In the genomic region with DNA sequence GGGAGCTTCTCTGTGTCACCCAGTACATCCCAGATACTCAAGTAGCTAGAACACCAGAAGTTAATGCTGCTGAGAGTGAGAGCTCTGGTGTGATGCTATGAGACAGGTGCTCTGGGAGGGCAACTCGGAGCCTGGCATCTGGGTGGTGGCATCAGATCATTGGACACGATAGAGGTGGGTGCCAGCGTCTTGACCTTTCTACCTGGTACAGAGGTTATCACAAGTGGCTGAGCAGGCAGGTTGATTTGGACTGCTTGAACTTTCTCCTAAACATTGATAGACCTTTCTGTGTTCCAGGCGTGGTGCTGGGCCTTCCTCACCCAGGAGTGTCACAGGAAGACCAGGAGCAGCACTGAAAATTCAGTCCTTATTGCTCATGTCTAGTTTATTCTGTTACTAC, we compare ENCODE assay signal across 31 mouse cellular contexts.
"Had no signal": no experiment of that assay in that cellular context is flagged by ENCODE, and none has a peak within 500 bp of the region (broad histone marks: within the 10 kb centered on the region; RNA-seq: fewer than 3 reads in every experiment).

No protein-coding gene starts in this region.

- H3K9ac ChIP-seq: limb, embryonic 12.5 days; limb, embryonic 13.5 days; limb, embryonic 15.5 days; liver, embryonic 12.5 days; liver, embryonic 13.5 days; liver, embryonic 14.5 days; liver, embryonic 15.5 days; liver, postnatal 0 days; lung, embryonic 14.5 days; lung, embryonic 15.5 days; midbrain, embryonic 12.5 days; midbrain, embryonic 13.5 days; midbrain, embryonic 15.5 days; neural tube, embryonic 12.5 days had no signal

- H3K4me3 ChIP-seq: limb, embryonic 10.5 days; limb, embryonic 12.5 days; limb, embryonic 13.5 days; limb, embryonic 15.5 days; liver, embryonic 12.5 days; liver, embryonic 13.5 days; liver, embryonic 15.5 days; lung, embryonic 15.5 days; megakaryocyte, embryonic 14.5 days; midbrain, embryonic 10.5 days; midbrain, embryonic 12.5 days; midbrain, embryonic 13.5 days; midbrain, embryonic 15.5 days; myocyte; neural tube, embryonic 12.5 days had no signal

- H3K27me3 ChIP-seq: limb, embryonic 12.5 days; limb, embryonic 13.5 days; limb, embryonic 15.5 days; liver, embryonic 12.5 days; liver, embryonic 13.5 days; liver, embryonic 15.5 days; lung, embryonic 15.5 days; megakaryocyte, embryonic 14.5 days; midbrain, embryonic 12.5 days; midbrain, embryonic 13.5 days; midbrain, embryonic 15.5 days; neural tube, embryonic 12.5 days had no signal

- H3K9me3 ChIP-seq: limb, embryonic 10.5 days; limb, embryonic 12.5 days; limb, embryonic 13.5 days; limb, embryonic 15.5 days; liver, embryonic 12.5 days; liver, embryonic 13.5 days; liver, embryonic 15.5 days; lung, embryonic 15.5 days; megakaryocyte, embryonic 14.5 days; midbrain, embryonic 10.5 days; midbrain, embryonic 12.5 days; midbrain, embryonic 13.5 days; midbrain, embryonic 15.5 days; neural tube, embryonic 12.5 days had no signal

- H3K4me2 ChIP-seq: limb, embryonic 12.5 days; limb, embryonic 13.5 days; limb, embryonic 15.5 days; liver, embryonic 11.5 days; liver, embryonic 12.5 days; liver, embryonic 13.5 days; liver, embryonic 15.5 days; lung, embryonic 14.5 days; lung, embryonic 15.5 days; midbrain, embryonic 11.5 days; midbrain, embryonic 12.5 days; midbrain, embryonic 13.5 days; midbrain, embryonic 15.5 days; neural tube, embryonic 12.5 days had no signal

- H3K4me1 ChIP-seq: limb, embryonic 10.5 days; limb, embryonic 12.5 days; limb, embryonic 13.5 days; limb, embryonic 15.5 days; lung, embryonic 15.5 days; midbrain, embryonic 10.5 days; midbrain, embryonic 12.5 days; midbrain, embryonic 13.5 days; midbrain, embryonic 15.5 days; neural tube, embryonic 12.5 days had no signal

- H3K27ac ChIP-seq: limb, embryonic 10.5 days; limb, embryonic 12.5 days; limb, embryonic 13.5 days; limb, embryonic 15.5 days; liver, embryonic 12.5 days; liver, embryonic 13.5 days; liver, embryonic 14.5 days; liver, embryonic 15.5 days; lung, embryonic 15.5 days; macrophage; midbrain, embryonic 10.5 days; midbrain, embryonic 12.5 days; midbrain, embryonic 13.5 days; midbrain, embryonic 15.5 days; neural tube, embryonic 12.5 days had no signal

- ATAC-seq: liver, embryonic 12.5 days; liver, postnatal 0 days; lung, postnatal 0 days; midbrain, embryonic 13.5 days; midbrain, embryonic 15.5 days; midbrain, embryonic 16.5 days had no signal

- DNase-seq: left cerebral cortex, postnatal 4 days; liver; liver, embryonic 13.5 days; liver, postnatal 0 days; lung, adult 18-20 months; lung, adult 2 months; lung, embryonic 14.5 days; lung, postnatal 14 days; lung, postnatal 36 days; lung, postnatal 4 days; midbrain, embryonic 14.5 days had no signal
